Mouse (Mus musculus) midbrain, embryonic 14.5 days (tissue): ENCODE measurements around the gene Twsg1. TPM values are rescaled to one million over a fixed set of nuclear protein-coding genes. Genes with fewer than 3 reads are reported as not detected.

Experiments used
- ATAC-seq: fragments of 200-750 bp; cut with Nextera tagmentation; 2 replicates; pipeline ENCODE4 v1.8.0; 2017; ENCODE audit warnings: moderate number of reproducible peaks, moderate library complexity; ENCODE audit not compliant: low FRiP score, low TSS enrichment
- DNase-seq: peaks from one replicate; pipeline ENCODE4 v3.0.0-alpha.2; 2015
- H3K27ac ChIP-seq: fragments of 300-500 bp; sonication (generic); replicated peaks from 2 replicates; pipeline ENCODE4 v1.5.1; 2014; ENCODE audit warnings: mild to moderate bottlenecking, low read depth, low read length, moderate library complexity
- H3K27me3 ChIP-seq: fragments of 300-500 bp; sonication (generic); 2 replicates; pipeline ENCODE4 v1.6.1; 2014; ENCODE audit warnings: low read length, control low read depth, mixed read lengths; ENCODE audit not compliant: control insufficient read depth, insufficient read depth
- H3K36me3 ChIP-seq: fragments of 300-500 bp; sonication (generic); 2 replicates; pipeline ENCODE4 v1.6.1; 2014; ENCODE audit warnings: low read length, control low read depth; ENCODE audit not compliant: control insufficient read depth, insufficient read depth
- H3K4me1 ChIP-seq: fragments of 300-500 bp; sonication (generic); 2 replicates; pipeline ENCODE4 v1.6.1; 2014; ENCODE audit warnings: mild to moderate bottlenecking, antibody characterized with exemption, low read length, control low read depth; ENCODE audit not compliant: control insufficient read depth, insufficient read depth
- H3K4me2 ChIP-seq: fragments of 300-500 bp; sonication (generic); 2 replicates; pipeline ENCODE4 v1.6.1; 2014; ENCODE audit warnings: mild to moderate bottlenecking, low read length, moderate library complexity
- H3K4me3 ChIP-seq: fragments of 300-500 bp; sonication (generic); replicated peaks from 2 replicates; pipeline ENCODE4 v1.5.1; 2014; ENCODE audit warnings: low read depth, low read length
- H3K9ac ChIP-seq: fragments of 300-500 bp; sonication (generic); replicated peaks from 2 replicates; pipeline ENCODE4 v1.6.1; 2014; ENCODE audit warnings: mild to moderate bottlenecking, low read length, moderate library complexity
- H3K9me3 ChIP-seq: fragments of 300-500 bp; sonication (generic); 2 replicates; pipeline ENCODE4 v1.6.1; 2016; ENCODE audit warnings: low read length, control low read depth, mixed read lengths; ENCODE audit not compliant: control insufficient read depth
- WGBS: fragments of 180-500 bp; shearing (Covaris S2); extraction: QIAGEN DNeasy Blood & Tissue Kit; methylation state at CpG from one replicate; pipeline ENCODE4 v1.1.7; 2014; 5-methylcytosine and 5-hydroxymethylcytosine counted together
- polyA plus RNA-seq: library from polyadenylated mRNA; unstranded; fragments of >200 nt; fragmentation: Nextera tagmentation; extraction: Ambion mirVana; gene quantifications from 2 replicates; pipeline ENCODE4 v1.2.1, GENCODE M21; 2014

Gene Twsg1
- polyA plus RNA-seq, 1 experiment from 2014 or later, result 71.4 TPM

DNA sequence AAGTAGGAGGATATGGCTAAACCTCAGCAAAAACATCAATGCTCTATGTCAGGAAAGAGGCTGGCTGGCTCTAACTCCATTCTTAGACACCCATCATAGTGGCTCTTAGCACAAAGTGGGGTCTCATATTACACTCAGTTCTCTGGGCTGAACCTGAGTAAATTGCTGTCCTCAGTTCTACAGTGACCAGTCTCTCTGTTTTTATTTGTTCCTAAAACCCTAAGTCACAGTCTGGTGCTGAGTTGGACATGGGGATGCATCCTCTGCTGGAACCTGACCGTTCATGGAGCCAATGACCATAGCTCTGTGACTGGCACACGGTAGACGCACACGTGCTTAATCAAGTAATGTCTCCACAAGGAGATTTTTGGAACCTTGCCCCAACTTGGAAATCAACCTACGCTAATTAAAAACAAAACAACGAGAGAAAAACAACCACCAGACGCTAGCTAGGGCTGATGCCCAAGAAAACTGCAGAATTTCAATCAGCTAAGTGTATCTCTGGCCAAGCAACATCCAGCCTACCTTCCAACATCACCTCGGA is 6.8 kb upstream of the Twsg1 start:
- H3K27me3 ChIP-seq, result no peaks in the 10 kb centered on the region
- ATAC-seq (no peak), DNase-seq (no peak)
- no peak overlapping the region for H3K4me2 ChIP-seq
- H3K4me3 ChIP-seq, result no peak overlapping the region
- H3K36me3 ChIP-seq, result no peaks in the 10 kb centered on the region
- no peak overlapping the region for H3K27ac ChIP-seq
- no peak overlapping the region for H3K9ac ChIP-seq
- no peaks in the 10 kb centered on the region for H3K4me1 ChIP-seq
- no peaks in the 10 kb centered on the region for H3K9me3 ChIP-seq
- 93% methylated on average over 8 of the region's 8 CpGs for WGBS

DNA sequence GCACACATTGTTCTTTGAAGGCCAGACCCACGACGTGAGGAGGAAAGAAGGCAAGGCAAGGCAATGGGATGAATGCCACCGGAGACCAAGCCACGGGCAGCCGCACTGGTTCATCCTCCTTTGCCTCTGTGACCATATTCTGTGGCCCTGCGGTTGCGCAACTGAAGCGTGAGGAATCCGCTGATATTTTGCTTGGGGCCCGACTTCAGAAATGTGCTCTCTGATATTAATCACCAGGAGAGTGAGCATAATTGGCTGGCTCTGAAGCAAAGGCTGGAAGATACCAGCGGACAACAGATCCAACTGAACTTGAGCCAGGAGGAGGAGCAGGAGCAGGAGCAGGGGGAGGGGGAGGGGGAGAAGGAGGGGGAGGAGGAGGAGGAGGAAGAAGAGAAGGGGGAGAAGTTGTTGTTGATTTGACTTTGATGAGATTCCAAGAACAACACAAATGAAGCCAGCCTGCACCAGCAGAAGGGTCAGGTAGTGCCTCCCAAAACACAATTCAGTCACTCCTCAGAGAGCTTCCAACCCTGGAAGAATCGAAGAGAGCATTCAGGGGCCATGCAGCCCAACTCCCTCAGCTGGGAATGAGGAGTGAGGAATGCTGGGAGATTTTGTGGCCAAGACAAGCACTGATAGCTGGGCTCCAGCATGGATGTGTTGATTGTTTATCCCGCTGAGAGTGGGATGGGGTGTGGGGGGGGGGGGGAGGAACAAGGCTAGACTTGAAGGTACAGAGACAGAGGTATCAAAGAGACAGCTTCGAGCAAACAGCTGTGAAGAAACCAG is 6.2 kb upstream of the Twsg1 start:
- no peak for DNase-seq
- H3K4me2 ChIP-seq, result no peak overlapping the region
- H3K9me3 ChIP-seq, result no peaks in the 10 kb centered on the region
- no peaks in the 10 kb centered on the region for H3K27me3 ChIP-seq
- H3K4me1 ChIP-seq, result no peaks in the 10 kb centered on the region
- H3K9ac ChIP-seq, result no peak overlapping the region
- no peak overlapping the region for H3K4me3 ChIP-seq
- ATAC-seq, result no peak
- WGBS, result 86% methylated on average over 14 of the region's 14 CpGs
- no peak overlapping the region for H3K27ac ChIP-seq
- H3K36me3 ChIP-seq, result no peaks in the 10 kb centered on the region

DNA sequence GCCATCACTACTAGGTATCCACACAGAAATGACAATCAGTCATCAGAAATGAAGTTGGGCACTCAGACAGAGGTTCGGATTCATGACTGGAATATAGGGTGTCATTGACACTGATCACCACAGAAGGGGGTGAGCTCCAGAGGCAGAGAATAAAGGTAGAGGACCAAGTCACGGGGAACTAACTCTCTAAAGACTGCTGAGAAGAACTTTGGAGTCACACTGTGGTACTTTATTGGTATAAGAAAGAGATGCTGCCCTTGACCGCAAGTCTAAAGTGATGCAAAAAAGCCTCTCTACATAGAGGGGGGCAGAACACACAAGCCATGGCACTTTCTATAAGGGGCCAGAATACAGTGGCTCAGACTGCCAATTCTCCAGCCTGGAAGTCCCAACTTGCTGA is 5.1 kb upstream of the Twsg1 start:
- Histone ChIP-seq H3K9ac (no peak overlapping the region), H3K4me1 (no peaks in the 10 kb centered on the region), H3K27me3 (no peaks in the 10 kb centered on the region), H3K4me3 (no peak overlapping the region), H3K36me3 (no peaks in the 10 kb centered on the region), H3K9me3 (no peaks in the 10 kb centered on the region), H3K27ac (no peak overlapping the region), H3K4me2 (no peak overlapping the region)
- WGBS, result 59% methylated on average over 3 of the region's 3 CpGs
- DNase-seq (no peak), ATAC-seq (no peak)

DNA sequence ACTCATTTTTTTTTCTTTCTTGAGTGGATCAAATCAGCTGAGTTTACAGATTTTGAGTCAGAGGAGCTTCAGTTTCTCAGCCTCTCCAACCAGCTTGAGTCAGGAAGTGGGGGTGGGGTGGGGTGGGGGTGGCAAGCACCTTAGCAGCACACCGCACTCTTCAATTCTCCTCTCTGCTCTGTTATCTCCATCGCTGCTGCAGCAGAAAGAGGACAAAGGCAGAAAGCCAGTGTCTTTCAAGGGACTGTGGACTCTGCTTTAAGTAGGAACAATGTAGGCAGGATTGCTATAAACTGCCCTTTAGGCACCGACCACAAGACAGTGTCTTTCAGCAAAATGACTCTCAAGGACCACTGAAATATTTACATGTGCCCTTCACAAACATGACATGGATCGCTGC is 2.9 kb upstream of the Twsg1 start:
- Histone ChIP-seq H3K27me3 (no peaks in the 10 kb centered on the region), H3K4me3 (no peak overlapping the region), H3K9ac (no peak overlapping the region), H3K27ac (no peak overlapping the region), H3K4me2 (no peak overlapping the region), H3K9me3 (no peaks in the 10 kb centered on the region), H3K4me1 (peaks cover 12% of the 10 kb centered on the region; the same call in 1 of the 2 replicates), H3K36me3 (no peaks in the 10 kb centered on the region)
- ATAC-seq (no peak), DNase-seq (no peak)
- WGBS, result 54% methylated on average over 4 of the region's 4 CpGs

GRCm38 (mm10) chr17:65952083-65952482 is 1.1 kb upstream of the Twsg1 start:
- H3K36me3 ChIP-seq, result peaks cover 11% of the 10 kb centered on the region
- DNase-seq (peak; percentile 49), ATAC-seq (no peak)
- no peak overlapping the region for H3K27ac ChIP-seq
- H3K27me3 ChIP-seq, result no peaks in the 10 kb centered on the region
- no peak overlapping the region for H3K4me2 ChIP-seq
- no peaks in the 10 kb centered on the region for H3K9me3 ChIP-seq
- H3K4me3 ChIP-seq, result no peak overlapping the region
- peaks cover 12% of the 10 kb centered on the region; the same call in 1 of the 2 replicates for H3K4me1 ChIP-seq
- H3K9ac ChIP-seq, result no peak overlapping the region
- WGBS, result 91% methylated on average over 5 of the region's 5 CpGs

DNA sequence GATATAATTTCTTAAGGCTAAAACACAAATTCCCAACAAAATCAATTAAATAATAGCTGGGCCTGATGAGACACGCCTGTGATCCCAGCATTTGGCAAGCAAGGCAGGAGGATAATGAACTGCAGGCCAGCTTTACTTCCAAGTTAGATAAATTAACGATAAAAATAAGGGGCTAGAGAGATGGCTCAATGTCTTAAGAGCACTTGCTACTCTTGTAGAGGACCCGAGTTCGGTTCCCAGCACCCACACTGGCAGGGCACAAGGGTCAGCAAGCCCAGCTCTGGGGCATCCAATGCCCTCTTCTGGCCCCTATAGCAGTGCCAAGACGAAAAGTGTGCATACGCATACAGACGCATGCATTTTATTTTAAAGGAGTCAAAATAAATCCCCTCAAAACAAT is 843 bp downstream of the Twsg1 start:
- Histone ChIP-seq H3K4me2 (peak overlapping the region; percentile 68), H3K9ac (peak overlapping the region; percentile 98), H3K4me1 (peaks cover 12% of the 10 kb centered on the region; the same call in 1 of the 2 replicates), H3K9me3 (no peaks in the 10 kb centered on the region), H3K4me3 (peak overlapping the region; percentile 95), H3K27ac (peak overlapping the region; percentile 90), H3K36me3 (peaks cover 27% of the 10 kb centered on the region), H3K27me3 (no peaks in the 10 kb centered on the region)
- 36% methylated on average over 7 of the region's 7 CpGs for WGBS
- ATAC-seq (no peak), DNase-seq (no peak)

DNA sequence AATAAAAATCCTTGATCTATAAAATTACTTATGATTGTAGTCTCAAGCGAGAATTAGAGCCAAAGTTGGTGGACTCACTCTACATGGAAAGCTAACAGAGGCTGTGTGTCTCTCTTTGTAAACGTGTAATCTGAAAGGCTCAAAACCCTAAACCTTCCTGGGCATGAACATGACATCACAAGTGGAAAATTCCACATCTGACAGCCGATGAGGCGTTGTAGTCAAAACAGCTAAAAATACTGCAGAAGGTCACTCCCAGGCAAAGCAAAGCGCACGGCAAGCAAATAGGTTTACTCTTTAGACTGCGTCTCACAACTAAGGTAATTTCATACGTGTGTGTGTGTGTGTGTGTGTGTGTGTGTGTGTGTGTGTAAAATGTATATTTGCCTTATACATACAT is 3.7 kb downstream of the Twsg1 start:
- Histone ChIP-seq H3K4me3 (no peak overlapping the region), H3K27ac (no peak overlapping the region), H3K4me2 (no peak overlapping the region), H3K9me3 (no peaks in the 10 kb centered on the region), H3K9ac (no peak overlapping the region), H3K4me1 (peaks cover 12% of the 10 kb centered on the region; the same call in 1 of the 2 replicates), H3K36me3 (peaks cover 35% of the 10 kb centered on the region), H3K27me3 (no peaks in the 10 kb centered on the region)
- ATAC-seq (no peak), DNase-seq (no peak)
- WGBS, result 94% methylated on average over 8 of the region's 8 CpGs

- no peak overlapping the region for H3K4me3 ChIP-seq
- peaks cover 12% of the 10 kb centered on the region; the same call in 1 of the 2 replicates for H3K4me1 ChIP-seq
- H3K27ac ChIP-seq, result no peak overlapping the region
- H3K36me3 ChIP-seq, result peaks cover 35% of the 10 kb centered on the region
- no peak overlapping the region for H3K9ac ChIP-seq
- WGBS, result 99% methylated on average over 2 of the region's 2 CpGs
- DNase-seq, result no peak
- H3K4me2 ChIP-seq, result no peak overlapping the region
- H3K27me3 ChIP-seq, result no peaks in the 10 kb centered on the region
- no peak for ATAC-seq
- H3K9me3 ChIP-seq, result no peaks in the 10 kb centered on the region
Observed at GRCm38 (mm10) chr17:65945420-65945819, 5.6 kb downstream of the Twsg1 start.

DNA sequence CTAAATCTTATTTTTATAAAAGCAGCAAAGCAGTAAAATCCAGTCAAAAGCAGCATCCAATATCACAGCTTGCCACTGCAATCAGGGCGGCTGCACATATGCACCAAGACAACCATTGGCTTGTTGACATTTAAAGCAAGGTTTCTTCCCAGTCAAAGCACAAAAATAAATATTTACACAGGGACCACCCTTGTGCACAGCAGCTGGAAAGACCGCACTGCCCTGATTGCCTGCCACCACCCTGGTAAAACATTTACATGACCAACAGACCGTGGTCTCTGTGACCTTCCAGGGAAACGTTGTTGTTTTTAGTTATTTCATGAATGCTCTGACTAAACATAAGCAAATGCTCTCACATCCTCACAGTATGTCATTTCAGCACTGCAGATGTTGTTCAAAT is 8.6 kb downstream of the Twsg1 start:
- Histone ChIP-seq H3K4me1 (no peaks in the 10 kb centered on the region), H3K4me2 (no peak overlapping the region), H3K9me3 (no peaks in the 10 kb centered on the region), H3K9ac (no peak overlapping the region), H3K27ac (no peak overlapping the region), H3K27me3 (no peaks in the 10 kb centered on the region), H3K4me3 (no peak overlapping the region), H3K36me3 (peaks cover 31% of the 10 kb centered on the region)
- 80% methylated on average over 4 of the region's 4 CpGs for WGBS
- DNase-seq (no peak), ATAC-seq (no peak)
